28 mouse cellular contexts compared by ENCODE assay signal in genomic region chr4:79241647-79242046, GRCm38 (mm10).
"Had no signal": no experiment of that assay in that cellular context is flagged by ENCODE, and none has a peak within 500 bp of the region (broad histone marks: within the 10 kb centered on the region; RNA-seq: fewer than 3 reads in every experiment).

No protein-coding gene starts in this region.

- H3K27me3 ChIP-seq: embryonic facial prominence, embryonic 12.5 days; embryonic facial prominence, embryonic 13.5 days; embryonic facial prominence, embryonic 15.5 days; forebrain, embryonic 12.5 days; forebrain, embryonic 13.5 days; forebrain, embryonic 15.5 days had no signal

- H3K4me2 ChIP-seq: embryonic facial prominence, embryonic 12.5 days; embryonic facial prominence, embryonic 13.5 days; embryonic facial prominence, embryonic 15.5 days; forebrain, embryonic 12.5 days; forebrain, embryonic 13.5 days; forebrain, embryonic 15.5 days had no signal

- ATAC-seq: forebrain, embryonic 13.5 days; forebrain, embryonic 14.5 days; forebrain, embryonic 15.5 days; forebrain, embryonic 16.5 days; forebrain, postnatal 0 days had no signal

- DNase-seq: cerebellum, adult 2 months; cerebellum, adult 8-10 months; cerebellum, adult 9-10 months; cerebellum, adult 9-11 months; cerebellum, postnatal 10 days; cerebellum, postnatal 14 days; cerebellum, postnatal 25 days; cerebellum, postnatal 36 days; embryo, embryonic 11 days; forebrain, postnatal 0 days; gastrocnemius, adult 2 months; gastrocnemius, postnatal 10 days; gastrocnemius, postnatal 14 days; gastrocnemius, postnatal 25 days; gastrocnemius, postnatal 36 days; heart, adult 11 months; heart, adult 18-20 months had no signal

- H3K4me1 ChIP-seq: embryonic facial prominence, embryonic 10.5 days; embryonic facial prominence, embryonic 12.5 days; embryonic facial prominence, embryonic 13.5 days; embryonic facial prominence, embryonic 15.5 days; forebrain, embryonic 10.5 days; forebrain, embryonic 12.5 days; forebrain, embryonic 13.5 days; forebrain, embryonic 15.5 days had no signal

- H3K27ac ChIP-seq: embryonic facial prominence, embryonic 10.5 days; embryonic facial prominence, embryonic 12.5 days; embryonic facial prominence, embryonic 13.5 days; embryonic facial prominence, embryonic 15.5 days; forebrain, embryonic 10.5 days; forebrain, embryonic 12.5 days; forebrain, embryonic 13.5 days; forebrain, embryonic 15.5 days; gastrocnemius, adult 2 months had no signal

- H3K36me3 ChIP-seq: embryonic facial prominence, embryonic 10.5 days; embryonic facial prominence, embryonic 12.5 days; embryonic facial prominence, embryonic 13.5 days; embryonic facial prominence, embryonic 15.5 days; forebrain, embryonic 10.5 days; forebrain, embryonic 12.5 days; forebrain, embryonic 15.5 days had no signal

- H3K9ac ChIP-seq: embryonic facial prominence, embryonic 12.5 days; embryonic facial prominence, embryonic 13.5 days; embryonic facial prominence, embryonic 15.5 days; forebrain, embryonic 12.5 days; forebrain, embryonic 13.5 days; forebrain, embryonic 15.5 days; forebrain, postnatal 0 days had no signal

- H3K4me3 ChIP-seq: embryonic facial prominence, embryonic 10.5 days; embryonic facial prominence, embryonic 12.5 days; embryonic facial prominence, embryonic 13.5 days; embryonic facial prominence, embryonic 15.5 days; erythroblast, embryonic 14.5 days; forebrain, embryonic 10.5 days; forebrain, embryonic 12.5 days; forebrain, embryonic 13.5 days; forebrain, embryonic 15.5 days; gastrocnemius, adult 2 months had no signal

- H3K9me3 ChIP-seq: embryonic facial prominence, embryonic 10.5 days; embryonic facial prominence, embryonic 12.5 days; embryonic facial prominence, embryonic 13.5 days; embryonic facial prominence, embryonic 15.5 days; forebrain, embryonic 10.5 days; forebrain, embryonic 12.5 days; forebrain, embryonic 13.5 days; forebrain, embryonic 15.5 days had no signal
